Mouse (Mus musculus): ENCODE measurements around the gene Gtf2f2.

Gene Gtf2f2

GRCm38 (mm10) chr14:76010102-76011061, at the start of gene Gtf2f2:
TSS of gene Gtf2f2 (minus strand) at chr14:76010865.
- DNase-seq (ENCODE audit: low spot score) = peak; percentile 95

GRCm38 (mm10) chr14:76059441-76059840, 48.8 kb upstream of the Gtf2f2 start:
- DNase-seq (ENCODE audit: low spot score) = no peak

- DNase-seq (ENCODE audit: low spot score) = no peak
Observed at GRCm38 (mm10) chr14:76053726-76054125, 43.1 kb upstream of the Gtf2f2 start.

- DNase-seq (ENCODE audit: low spot score) = no peak
Observed at GRCm38 (mm10) chr14:76051966-76052365, 41.3 kb upstream of the Gtf2f2 start.

- no peak for DNase-seq (ENCODE audit: low spot score)
Observed at GRCm38 (mm10) chr14:76045767-76046166, 35.1 kb upstream of the Gtf2f2 start.

- DNase-seq (ENCODE audit: low spot score) = no peak
Observed at GRCm38 (mm10) chr14:76044164-76044557, 33.5 kb upstream of the Gtf2f2 start.

- DNase-seq (ENCODE audit: low spot score) = no peak
Observed at GRCm38 (mm10) chr14:76043251-76044163, 32.8 kb upstream of the Gtf2f2 start.

- DNase-seq (ENCODE audit: low spot score) = no peak
Observed at GRCm38 (mm10) chr14:76033221-76033637, 22.6 kb upstream of the Gtf2f2 start.

- no peak for DNase-seq (ENCODE audit: low spot score)
Observed at GRCm38 (mm10) chr14:76032671-76033136, 22.0 kb upstream of the Gtf2f2 start.

- DNase-seq (ENCODE audit: low spot score) = no peak
Observed at GRCm38 (mm10) chr14:76031117-76031842, 20.6 kb upstream of the Gtf2f2 start.

- no peak for DNase-seq (ENCODE audit: low spot score)
Observed at GRCm38 (mm10) chr14:76024641-76025040, 14.0 kb upstream of the Gtf2f2 start.

- DNase-seq (ENCODE audit: low spot score) = no peak
Observed at GRCm38 (mm10) chr14:76020927-76021719, 10.5 kb upstream of the Gtf2f2 start.

GRCm38 (mm10) chr14:76020259-76020785, 9.7 kb upstream of the Gtf2f2 start:
- no peak for DNase-seq (ENCODE audit: low spot score)

GRCm38 (mm10) chr14:76017785-76018490, 7.3 kb upstream of the Gtf2f2 start:
- DNase-seq (ENCODE audit: low spot score) = no peak

- no peak for DNase-seq (ENCODE audit: low spot score)
Observed at GRCm38 (mm10) chr14:76014331-76014730, 3.7 kb upstream of the Gtf2f2 start.

GRCm38 (mm10) chr14:76011062-76011457, 395 bp upstream of the Gtf2f2 start:
- no peak for DNase-seq (ENCODE audit: low spot score)

- DNase-seq (ENCODE audit: low spot score) = no peak
Observed at GRCm38 (mm10) chr14:76009185-76009584, 1.5 kb downstream of the Gtf2f2 start.

GRCm38 (mm10) chr14:76008174-76008573, 2.5 kb downstream of the Gtf2f2 start:
- DNase-seq (ENCODE audit: low spot score) = no peak

- DNase-seq (ENCODE audit: low spot score) = no peak
Observed at GRCm38 (mm10) chr14:76005011-76005410, 5.7 kb downstream of the Gtf2f2 start.

- no peak for DNase-seq (ENCODE audit: low spot score)
Observed at GRCm38 (mm10) chr14:76001781-76002180, 8.9 kb downstream of the Gtf2f2 start.
